Mouse (Mus musculus) CD4-positive helper T cell, adult 2 months (primary cell): ENCODE results near the gene Hivep3.

Experiments
- DNase-seq: peaks from one replicate; pipeline ENCODE4 v3.0.0-alpha.2; 2012; ENCODE audit warnings: low read depth, missing footprints, low spot score

Gene Hivep3

GRCm38 (mm10) chr4:119816620-119817356, 83.2 kb downstream of the Hivep3 start:
- DNase-seq = no peak

- no peak for DNase-seq
These were observed 92.4 kb downstream of the Hivep3 start for GRCm38 (mm10) chr4:119825956-119826355.

GRCm38 (mm10) chr4:119828386-119828785, 94.8 kb downstream of the Hivep3 start:
- DNase-seq = no peak

GRCm38 (mm10) chr4:119828996-119829395, 95.4 kb downstream of the Hivep3 start:
- no peak for DNase-seq

GRCm38 (mm10) chr4:119833333-119833732, 99.7 kb downstream of the Hivep3 start:
- no peak for DNase-seq

- no peak for DNase-seq
These were observed 100.3 kb downstream of the Hivep3 start for GRCm38 (mm10) chr4:119833884-119834283.

- DNase-seq = no peak
These were observed 102.6 kb downstream of the Hivep3 start for GRCm38 (mm10) chr4:119836181-119836580.

- DNase-seq = no peak
These were observed 104.0 kb downstream of the Hivep3 start for GRCm38 (mm10) chr4:119837505-119838065.

GRCm38 (mm10) chr4:119838308-119838707, 104.7 kb downstream of the Hivep3 start:
- no peak for DNase-seq

- DNase-seq = no peak
These were observed 109.7 kb downstream of the Hivep3 start for GRCm38 (mm10) chr4:119843294-119843693.

- no peak for DNase-seq
These were observed 110.7 kb downstream of the Hivep3 start for GRCm38 (mm10) chr4:119844267-119844666.

GRCm38 (mm10) chr4:119845596-119846161, 112.1 kb downstream of the Hivep3 start:
- DNase-seq = no peak

- DNase-seq = no peak
These were observed 118.9 kb downstream of the Hivep3 start for GRCm38 (mm10) chr4:119852483-119852882.

- DNase-seq = no peak
These were observed 120.9 kb downstream of the Hivep3 start for GRCm38 (mm10) chr4:119854307-119855144.

GRCm38 (mm10) chr4:119859454-119859853, 125.9 kb downstream of the Hivep3 start:
- DNase-seq = no peak

- DNase-seq = no peak
These were observed 127.4 kb downstream of the Hivep3 start for GRCm38 (mm10) chr4:119861001-119861400.

GRCm38 (mm10) chr4:119865827-119866455, 132.4 kb downstream of the Hivep3 start:
- DNase-seq = no peak

GRCm38 (mm10) chr4:119867132-119867531, 133.5 kb downstream of the Hivep3 start:
- no peak for DNase-seq

GRCm38 (mm10) chr4:119870411-119870810, 136.8 kb downstream of the Hivep3 start:
- no peak for DNase-seq

- DNase-seq = no peak
These were observed 137.9 kb downstream of the Hivep3 start for GRCm38 (mm10) chr4:119871441-119871840.

- no peak for DNase-seq
These were observed 138.4 kb downstream of the Hivep3 start for GRCm38 (mm10) chr4:119871861-119872582.
